Mouse (Mus musculus): ENCODE measurements around the gene Axin2. TPM values are rescaled to one million over a fixed set of nuclear protein-coding genes. Genes with fewer than 3 reads are reported as not detected.

The Axin2 gene
- total RNA-seq, 2 experiments from 2014 or later: 5.8 to 6.3 TPM

DNA sequence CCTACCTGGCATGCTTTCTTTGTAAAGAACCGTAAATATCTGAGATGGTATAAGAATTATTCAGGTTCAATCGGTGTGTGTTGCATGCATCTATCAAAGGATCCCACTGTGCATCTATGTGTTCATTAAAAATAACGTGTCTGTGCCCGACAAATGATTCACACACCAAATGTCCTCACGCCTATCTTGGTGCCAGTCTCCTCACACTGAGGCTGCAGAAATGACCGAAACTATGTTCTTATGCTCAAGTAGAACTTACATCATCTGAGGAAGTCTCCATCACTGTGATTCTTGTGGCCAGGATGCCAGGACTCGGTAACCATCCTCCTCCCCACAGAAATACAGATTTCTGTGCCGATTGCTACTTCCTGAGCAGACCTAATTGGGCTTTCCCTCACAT lies 60.9 kb downstream of the Axin2 start:
- DNase-seq: no peak

DNA sequence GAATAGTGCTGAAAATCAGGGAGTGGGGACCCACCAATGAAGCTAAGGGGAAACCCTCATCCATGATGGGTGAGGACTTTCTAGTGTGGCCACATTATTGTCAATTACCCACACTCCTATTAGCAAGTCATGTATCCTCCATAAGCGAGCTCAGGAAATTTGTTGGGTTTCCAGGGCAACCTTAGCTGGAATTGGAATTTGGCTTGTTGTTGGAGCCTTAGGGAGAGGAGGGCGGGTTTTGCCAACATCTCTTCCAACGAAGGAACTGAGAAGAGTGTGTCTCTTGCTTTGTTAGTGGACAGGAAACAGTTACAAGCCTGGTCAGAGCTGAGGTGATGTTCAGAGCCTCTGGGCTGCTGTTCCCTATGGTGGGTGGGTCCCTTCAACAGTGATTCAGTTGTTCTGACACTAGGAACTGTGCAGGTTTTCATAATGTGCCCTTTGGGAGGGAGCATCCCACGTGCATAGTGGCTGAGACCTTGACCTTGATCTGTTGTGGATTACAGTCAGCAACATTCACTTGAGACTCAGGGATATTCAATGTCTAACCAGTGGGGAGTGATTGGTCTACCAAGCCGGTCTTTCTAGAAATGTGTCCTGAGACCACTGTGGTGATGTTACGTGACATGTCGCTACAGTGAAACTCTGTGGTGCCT lies 63.4 kb downstream of the Axin2 start:
- no peak for DNase-seq

DNA sequence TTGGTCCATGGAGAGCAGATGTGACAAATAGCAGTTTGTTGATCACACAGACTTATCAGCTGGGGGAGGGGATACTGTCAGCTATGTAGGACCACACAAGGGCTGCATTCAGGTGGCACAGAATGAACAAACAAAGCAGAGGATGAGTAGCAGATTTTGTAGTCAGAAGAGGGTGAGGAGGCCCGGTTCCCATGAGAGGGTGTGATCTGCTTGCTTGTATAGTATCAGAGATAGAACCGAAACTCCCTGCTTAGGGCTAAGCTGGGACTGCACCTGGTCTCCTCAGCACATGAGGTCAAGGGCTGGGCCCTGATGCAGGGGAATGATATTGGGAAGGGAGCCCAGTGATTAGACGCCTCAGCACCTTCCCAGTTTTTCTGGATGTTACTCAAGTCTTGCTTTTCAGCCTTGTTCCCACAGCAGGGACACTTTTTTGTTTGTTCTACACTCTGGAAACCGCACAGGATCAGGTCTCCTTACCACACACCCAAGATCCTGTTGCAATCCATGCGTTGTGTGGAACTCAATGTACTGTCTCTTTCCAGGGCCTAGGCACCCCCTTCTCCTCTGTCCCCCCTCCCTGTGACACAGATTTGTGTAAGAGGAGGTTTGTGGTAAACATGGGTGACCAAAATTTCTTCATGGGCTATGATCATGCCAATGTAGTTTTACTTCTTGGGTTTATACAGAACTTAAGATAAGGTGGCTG lies 64.7 kb downstream of the Axin2 start:
- no peak for DNase-seq

DNA sequence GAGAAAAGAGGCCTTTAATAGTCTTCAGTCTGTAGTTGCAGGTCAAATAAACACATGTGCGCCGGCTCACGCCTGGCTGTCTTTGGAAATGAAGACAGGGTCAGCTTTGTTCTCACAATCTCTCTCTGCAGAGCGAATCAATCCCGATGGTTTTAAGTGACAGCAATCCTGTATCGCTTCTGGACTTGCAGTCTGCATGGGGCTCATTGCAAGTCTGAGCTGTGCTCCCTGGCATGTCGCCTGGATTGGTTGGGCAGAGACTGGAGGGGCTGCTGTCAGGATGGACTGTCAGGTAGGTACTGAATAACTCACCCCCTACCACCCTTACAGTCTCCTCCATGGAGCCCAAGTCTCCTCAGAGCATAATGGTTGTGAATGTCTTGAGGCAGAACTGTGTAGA lies 65.7 kb downstream of the Axin2 start:
- no peak for DNase-seq

DNA sequence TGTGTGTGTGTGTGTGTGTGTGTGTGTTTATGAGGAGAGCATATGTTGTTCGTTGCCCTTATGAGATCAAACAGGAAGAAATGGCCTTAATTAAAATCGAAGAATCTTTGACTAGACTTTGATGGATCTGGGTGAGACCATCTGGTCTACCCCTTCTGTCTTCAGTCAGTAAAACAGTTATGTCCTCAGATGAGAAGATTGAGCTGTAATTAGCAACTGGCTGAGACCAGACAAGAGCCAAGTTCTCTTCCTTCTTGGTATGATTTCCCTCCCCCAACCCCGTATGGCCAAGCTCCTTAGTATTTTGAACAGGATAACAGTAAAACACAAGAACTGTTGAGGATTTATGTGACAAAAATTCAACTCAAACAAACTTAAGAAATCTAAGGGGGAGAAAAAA lies 67.1 kb downstream of the Axin2 start:
- DNase-seq: no peak

DNA sequence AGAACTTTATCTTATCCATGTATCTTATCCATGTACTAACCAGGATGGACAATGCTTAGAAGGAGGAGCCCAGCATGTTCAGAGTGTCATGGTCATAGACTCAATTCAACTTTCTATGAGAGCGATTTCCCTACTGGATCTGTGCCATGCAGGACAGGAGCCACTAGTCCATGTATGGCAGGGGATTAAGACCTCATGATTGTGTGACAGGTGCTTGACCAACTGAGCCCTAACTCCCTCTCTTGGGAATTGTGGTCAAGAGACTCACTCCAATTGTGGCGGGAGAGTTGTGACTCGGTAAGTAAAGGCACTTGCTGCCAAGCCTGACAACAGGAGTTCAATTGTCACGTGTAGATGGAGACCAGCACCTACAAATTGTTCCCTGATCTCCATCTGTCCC lies 67.6 kb downstream of the Axin2 start:
- no peak for DNase-seq

DNA sequence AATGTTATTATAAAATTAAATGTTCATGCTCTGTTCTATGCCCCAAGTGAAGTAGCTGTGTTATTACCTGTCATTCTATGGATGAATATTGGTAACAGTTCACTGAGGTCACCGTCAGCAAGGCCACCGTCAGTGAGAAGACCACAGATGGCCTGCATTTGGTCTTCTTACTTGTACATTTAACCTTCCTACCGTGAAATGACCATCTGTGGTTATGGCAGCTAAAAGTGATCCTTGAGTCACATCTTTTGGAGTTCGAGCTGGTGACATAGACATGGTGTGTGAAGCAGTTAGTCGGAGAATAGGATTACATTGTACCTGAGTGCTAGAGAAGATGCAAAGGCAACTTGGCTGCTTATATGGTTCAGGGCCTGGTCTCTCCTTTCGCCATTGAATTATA lies 68.1 kb downstream of the Axin2 start:
- DNase-seq: no peak

DNA sequence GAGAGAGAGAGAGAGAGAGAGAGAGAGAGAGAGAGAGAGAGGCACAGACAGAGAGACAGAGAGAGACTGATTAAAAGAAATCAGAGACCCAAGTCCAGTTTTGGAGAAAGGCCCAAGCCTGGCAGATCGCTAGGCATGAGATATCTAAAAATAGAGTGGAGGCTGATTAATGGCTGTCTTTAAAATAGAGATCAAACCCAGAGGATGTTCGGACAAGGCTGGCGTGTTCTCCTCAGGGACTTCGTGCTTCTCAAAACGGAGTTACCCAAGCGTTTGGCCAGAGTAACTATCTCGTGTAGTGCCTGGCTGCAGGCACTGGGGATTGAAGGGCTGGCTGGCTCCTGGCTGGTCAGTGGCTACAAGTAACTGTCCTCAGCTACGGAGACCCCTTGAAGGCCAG lies 69.8 kb downstream of the Axin2 start:
- DNase-seq: no peak

DNA sequence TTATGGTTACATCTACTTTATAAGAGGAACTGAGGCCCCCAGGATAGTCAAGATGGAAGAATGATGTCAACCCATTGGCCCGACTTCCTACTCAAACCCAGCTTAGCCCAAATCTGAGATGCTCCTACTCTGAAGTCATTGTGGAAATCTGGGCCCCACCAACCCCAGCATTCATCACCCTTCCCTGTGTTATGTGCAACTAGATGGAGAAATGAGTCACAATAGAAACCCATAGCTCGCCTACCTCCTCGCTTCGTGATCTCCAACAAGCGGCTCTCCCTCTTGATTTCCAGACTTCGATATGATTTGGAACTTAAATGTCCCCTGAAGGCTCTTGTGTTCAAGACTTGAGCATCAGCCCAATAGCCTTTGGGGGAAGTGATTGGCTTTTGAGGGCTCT lies 73.3 kb downstream of the Axin2 start:
- DNase-seq: no peak

DNA sequence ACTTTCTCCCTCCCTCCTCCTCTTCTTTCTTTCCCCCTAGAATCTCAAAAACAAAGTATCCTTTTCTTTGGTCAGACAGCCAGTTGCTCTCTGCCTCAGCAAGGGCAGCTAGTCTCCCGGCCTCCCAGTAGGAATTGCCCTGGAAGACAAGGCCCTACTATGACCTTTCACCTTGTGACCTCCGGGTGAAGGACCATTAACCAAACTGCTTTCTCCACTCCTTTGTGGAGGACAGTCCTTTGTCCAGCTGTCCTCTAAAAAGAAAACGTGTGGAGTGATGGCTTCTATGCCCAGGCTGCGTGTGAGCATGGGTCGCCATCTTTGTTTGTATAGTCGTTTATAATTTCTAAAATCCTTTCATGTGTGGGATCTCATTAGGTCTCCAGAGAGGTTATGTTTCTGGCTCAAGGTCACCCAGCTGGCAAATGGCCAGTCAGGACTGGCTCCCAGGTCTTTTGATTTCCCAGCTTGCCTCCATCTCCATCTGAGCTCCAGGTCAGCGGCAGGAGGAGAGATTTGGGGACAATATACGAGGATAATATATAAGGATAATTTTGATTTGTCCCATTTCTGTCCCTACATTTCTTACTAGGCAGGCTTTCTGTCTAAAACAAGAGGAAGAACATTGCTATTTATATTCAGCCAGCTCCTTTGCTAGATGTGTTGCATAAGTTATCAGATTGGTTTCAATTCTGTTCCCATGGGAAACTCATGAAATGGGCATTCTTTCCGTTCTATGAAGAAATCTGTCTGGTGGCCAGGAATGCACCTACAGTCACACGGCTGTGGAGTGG lies 75.2 kb downstream of the Axin2 start:
- DNase-seq: no peak

DNA sequence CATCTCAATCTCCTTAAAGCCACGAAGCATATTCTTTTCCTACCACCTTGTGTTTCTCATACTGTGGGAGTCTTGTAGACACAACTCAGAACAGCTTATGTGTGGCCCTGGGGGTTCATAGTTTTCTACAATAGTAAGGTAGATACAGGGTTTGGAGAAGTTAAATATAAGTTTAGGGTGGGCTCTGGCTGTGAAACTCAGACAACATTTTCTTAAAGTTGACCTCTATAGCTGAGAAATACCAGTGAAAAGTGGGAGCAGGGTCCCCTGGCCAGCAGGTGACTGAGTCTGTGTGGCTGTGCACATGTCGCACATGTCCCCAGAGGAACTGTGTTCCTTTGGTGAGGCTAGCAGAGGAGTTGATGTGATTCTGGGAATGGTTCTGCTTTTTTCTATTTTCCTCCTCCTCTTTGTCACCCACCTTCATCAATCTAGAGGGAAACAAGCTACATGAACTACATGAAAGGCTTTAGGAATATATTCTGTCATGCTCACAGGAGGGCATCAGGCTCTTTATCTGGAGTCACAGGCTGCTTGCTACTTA lies 75.9 kb downstream of the Axin2 start:
- DNase-seq: no peak

DNA sequence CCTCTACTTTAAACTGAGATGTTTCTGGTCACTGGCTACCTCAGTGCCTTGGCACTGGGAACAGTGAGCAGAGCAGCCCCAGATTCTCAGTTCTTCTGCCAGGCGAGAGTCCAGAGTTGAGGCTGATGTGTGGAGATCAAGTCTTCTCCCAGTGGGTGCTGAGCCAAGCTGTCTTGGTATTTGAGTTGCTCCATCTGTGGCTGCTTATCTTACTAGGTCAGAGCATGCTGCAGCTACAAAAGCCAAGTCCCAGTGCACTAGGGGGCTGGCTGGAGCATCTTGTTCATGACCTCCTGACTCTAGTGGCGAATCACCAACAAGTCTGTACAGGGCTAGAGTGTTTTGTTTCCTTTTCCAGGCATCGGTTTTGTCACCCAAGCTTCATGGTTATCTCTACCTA lies 77.7 kb downstream of the Axin2 start:
- DNase-seq: peak; percentile 56

Other genes starting within 250 kb of the Axin2 start
- not detected for gene E030025P04Rik, start 224.0 kb downstream of the Axin2 start, total RNA-seq (2021)

All from heart, postnatal 4 days (tissue).